Mouse (Mus musculus) embryo, embryonic 11.5 days (tissue): Measurements from ENCODE around the gene Tsnax.

Experiments
- DNase-seq: peaks from one replicate; pipeline ENCODE4 v3.0.0-alpha.2; 2012; ENCODE audit warnings: low read depth, low spot score

Gene Tsnax

GRCm38 (mm10) chr8:125043394-125043793 lies 30.6 kb downstream of the Tsnax start:
- no peak for DNase-seq

- no peak for DNase-seq
Observed at GRCm38 (mm10) chr8:125043935-125044334, 31.1 kb downstream of the Tsnax start.

GRCm38 (mm10) chr8:125045760-125046159 lies 33.0 kb downstream of the Tsnax start:
- DNase-seq, result no peak

- no peak for DNase-seq
Observed at GRCm38 (mm10) chr8:125049051-125049750, 36.4 kb downstream of the Tsnax start.

- no peak for DNase-seq
Observed at GRCm38 (mm10) chr8:125049826-125050225, 37.0 kb downstream of the Tsnax start.

GRCm38 (mm10) chr8:125052026-125052425 lies 39.2 kb downstream of the Tsnax start:
- DNase-seq, result peak; percentile 48

GRCm38 (mm10) chr8:125053505-125054435 lies 41.0 kb downstream of the Tsnax start, which contains the start of gene Disc1:
Disc1 (plus strand) TSS chr8:125054195.
- DNase-seq, result no peak

GRCm38 (mm10) chr8:125054436-125054810 lies 41.6 kb downstream of the Tsnax start:
- no peak for DNase-seq

GRCm38 (mm10) chr8:125060904-125061303 lies 48.1 kb downstream of the Tsnax start:
- DNase-seq, result no peak

GRCm38 (mm10) chr8:125065596-125065995 lies 52.8 kb downstream of the Tsnax start:
- no peak for DNase-seq

- peak; percentile 46 for DNase-seq
Observed at GRCm38 (mm10) chr8:125066913-125067595, 54.3 kb downstream of the Tsnax start.

- DNase-seq, result no peak
Observed at GRCm38 (mm10) chr8:125067596-125067960, 54.8 kb downstream of the Tsnax start.

- no peak for DNase-seq
Observed at GRCm38 (mm10) chr8:125068146-125068905, 55.5 kb downstream of the Tsnax start.

GRCm38 (mm10) chr8:125069304-125069703 lies 56.5 kb downstream of the Tsnax start:
- DNase-seq, result no peak

GRCm38 (mm10) chr8:125069733-125070132 lies 56.9 kb downstream of the Tsnax start:
- no peak for DNase-seq

- no peak for DNase-seq
Observed at GRCm38 (mm10) chr8:125074141-125074540, 61.3 kb downstream of the Tsnax start.

- no peak for DNase-seq
Observed at GRCm38 (mm10) chr8:125074581-125074980, 61.8 kb downstream of the Tsnax start.

GRCm38 (mm10) chr8:125075389-125075788 lies 62.6 kb downstream of the Tsnax start:
- no peak for DNase-seq

GRCm38 (mm10) chr8:125077326-125077725 lies 64.5 kb downstream of the Tsnax start:
- DNase-seq, result no peak

GRCm38 (mm10) chr8:125078771-125079384 lies 66.1 kb downstream of the Tsnax start:
- no peak for DNase-seq
